Mouse (Mus musculus) liver, embryonic 14.5 days (tissue): ENCODE data around the gene Arhgef19. TPM values are rescaled to one million over a fixed set of nuclear protein-coding genes. Genes with fewer than 3 reads are reported as not detected.

Experiments used
- ATAC-seq: fragments of 200-750 bp; cut with Nextera tagmentation; 2 replicates; pipeline ENCODE4 v1.8.0; 2017; ENCODE audit warnings: moderate number of reproducible peaks, mild to moderate bottlenecking, moderate library complexity; ENCODE audit not compliant: insufficient read depth
- DNase-seq, 3 experiments: peaks; one replicate each; pipeline ENCODE4 v3.0.0-alpha.2; 2012 to 2013; ENCODE audit warnings: low read depth in 3 of 3, low spot score in 3 of 3
- H3K27ac ChIP-seq: fragments of 300-500 bp; sonication (generic); 2 replicates; pipeline ENCODE4 v1.5.1; 2014; ENCODE audit warnings: moderate library complexity, mild to moderate bottlenecking, control low read depth, inconsistent platforms
- H3K27me3 ChIP-seq: fragments of 300-500 bp; sonication (generic); 2 replicates; pipeline ENCODE4 v1.6.1; 2014; ENCODE audit warnings: mild to moderate bottlenecking, low read length, moderate library complexity; ENCODE audit not compliant: control insufficient read depth, insufficient read depth
- H3K36me3 ChIP-seq: fragments of 300-500 bp; sonication (generic); replicated peaks from 2 replicates; pipeline ENCODE4 v1.6.1; 2014; ENCODE audit warnings: low read depth; ENCODE audit not compliant: control insufficient read depth, insufficient read depth
- H3K4me1 ChIP-seq, 2 experiments: fragments of 200-500 bp in 1 of 2; fragments of 300-500 bp in 1 of 2; sonication (generic) in 1 of 2; replicated peaks; 2 replicates each; pipeline ENCODE4 v1.6.1; 2012 to 2014; ENCODE audit warnings: antibody characterized with exemption in 1 of 2, inconsistent platforms in 1 of 2, low read length in 1 of 2; ENCODE audit not compliant: control insufficient read depth in 2 of 2, insufficient read depth in 2 of 2
- H3K4me2 ChIP-seq: fragments of 300-500 bp; sonication (generic); 2 replicates; pipeline ENCODE4 v1.6.1; 2014; ENCODE audit warnings: low read depth, mild to moderate bottlenecking, control low read depth, moderate library complexity
- H3K4me3 ChIP-seq, 2 experiments: fragments of 200-500 bp in 1 of 2; fragments of 300-500 bp in 1 of 2; sonication (generic) in 1 of 2; 2 replicates each; pipeline ENCODE4 v1.5.1; 2012 to 2014; ENCODE audit warnings: low read depth in 2 of 2, low read length in 2 of 2, mild to moderate bottlenecking in 2 of 2, control low read depth in 1 of 2, inconsistent platforms in 1 of 2, moderate library complexity in 1 of 2; ENCODE audit not compliant: insufficient read depth in 1 of 2
- H3K9ac ChIP-seq: fragments of 300-500 bp; sonication (generic); replicated peaks from 2 replicates; pipeline ENCODE4 v1.6.1; 2014; ENCODE audit warnings: mild to moderate bottlenecking, control low read depth, moderate library complexity
- H3K9me3 ChIP-seq: fragments of 300-500 bp; sonication (generic); 2 replicates; pipeline ENCODE4 v1.6.1; 2016; ENCODE audit warnings: low read length, mixed read lengths; ENCODE audit not compliant: control insufficient read depth
- CTCF ChIP-seq: IDR thresholded peaks from 2 replicates; pipeline ENCODE4 v1.5.1; 2016; ENCODE audit warnings: antibody characterized with exemption, low read depth, control low read depth
- EP300 ChIP-seq: IDR thresholded peaks from 2 replicates; pipeline ENCODE4 v1.6.1; 2016; ENCODE audit warnings: antibody characterized with exemption, low read depth
- WGBS: fragments of 180-500 bp; shearing (Covaris S2); extraction: QIAGEN DNeasy Blood & Tissue Kit; methylation state at CpG from one replicate; pipeline ENCODE4 v1.1.7; 2014; ENCODE audit not compliant: insufficient replicate concordance; 5-methylcytosine and 5-hydroxymethylcytosine counted together
- polyA plus RNA-seq, 2 experiments: library from polyadenylated mRNA; depleted of rRNA in 1 of 2; stranded (reverse) in 1 of 2; unstranded in 1 of 2; fragments of >200 nt; fragmentation: Nextera tagmentation in 1 of 2; extraction: Ambion mirVana in 1 of 2; gene quantifications; 2 replicates each; pipeline versions ENCODE4 v1.2.1 to v1.2.3; 2012 to 2014

The Arhgef19 gene
- polyA plus RNA-seq, 2 experiments, result 0.72 to 0.88 TPM

DNA sequence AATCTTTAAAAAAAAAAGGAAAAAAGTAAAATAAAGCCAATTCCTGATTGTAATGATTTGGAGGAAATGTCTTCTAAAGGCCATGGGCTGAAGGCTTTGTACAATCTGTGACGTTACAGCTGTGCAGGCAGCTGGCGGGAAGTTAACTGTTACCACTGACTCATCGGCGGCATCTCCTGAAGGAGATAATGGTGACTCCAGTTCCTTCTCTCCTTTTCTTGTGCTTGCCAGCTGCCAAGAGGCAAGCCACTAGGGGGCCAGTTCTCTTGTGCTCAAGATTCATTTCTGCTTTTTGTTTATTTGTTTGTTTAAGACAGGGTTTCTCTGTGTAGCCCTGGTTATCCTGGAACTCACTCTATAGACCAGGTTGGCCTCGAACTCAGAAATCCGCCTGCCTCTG, 29.8 kb downstream of the Arhgef19 start:
- no peak for TF ChIP-seq CTCF
- TF ChIP-seq EP300, result no peak
- Histone ChIP-seq H3K4me1 (no peaks in the 10 kb centered on the region), H3K4me2 (no peak overlapping the region), H3K9ac (no peak overlapping the region), H3K27ac (no peak overlapping the region), H3K36me3 (no peaks in the 10 kb centered on the region), H3K9me3 (no peaks in the 10 kb centered on the region), H3K27me3 (no peaks in the 10 kb centered on the region; the same call in 1 of the 2 replicates), H3K4me3 (no peak overlapping the region)
- WGBS, result 40% methylated on average over 6 of the region's 6 CpGs
- no peak for DNase-seq
- no peak for ATAC-seq

DNA sequence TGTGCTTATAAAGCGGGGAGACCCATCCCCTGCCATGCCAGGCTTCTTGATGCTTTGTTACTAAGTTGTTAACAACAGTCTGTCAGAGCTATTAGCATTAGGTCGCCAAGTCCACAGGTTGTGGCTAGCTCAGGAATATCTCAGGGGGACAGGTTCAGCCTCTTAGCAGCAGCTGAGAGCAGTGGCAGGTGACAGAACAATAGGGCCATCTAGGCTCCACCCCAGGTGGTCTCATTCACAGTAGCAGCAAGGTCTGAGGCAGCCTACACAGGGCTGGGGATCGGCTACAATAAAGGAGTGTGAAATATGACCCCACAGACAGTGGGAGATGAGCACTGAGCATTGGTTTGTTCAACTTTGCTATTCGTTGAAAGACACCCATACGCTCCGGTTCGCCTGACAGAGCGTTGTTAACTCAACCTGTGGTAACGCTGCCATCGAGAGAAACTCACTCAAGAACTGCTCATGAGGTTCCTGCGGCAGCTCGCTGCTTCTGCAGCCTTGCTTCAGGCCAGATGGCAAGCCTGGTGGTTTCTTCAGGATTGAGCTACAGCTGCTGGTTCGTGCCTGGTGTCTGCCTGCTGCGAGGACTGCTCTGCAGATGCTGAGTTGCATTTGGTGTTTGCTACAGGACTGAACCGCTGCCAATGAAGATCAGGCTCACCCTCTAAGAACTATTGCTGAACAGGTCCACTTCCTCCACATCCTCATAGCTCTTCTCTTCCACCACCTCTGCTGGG, 31.1 kb downstream of the Arhgef19 start:
- Histone ChIP-seq H3K27me3 (no peaks in the 10 kb centered on the region; the same call in 1 of the 2 replicates), H3K4me2 (no peak overlapping the region), H3K4me3 (no peak overlapping the region), H3K9me3 (no peaks in the 10 kb centered on the region), H3K27ac (no peak overlapping the region), H3K9ac (no peak overlapping the region), H3K4me1 (no peaks in the 10 kb centered on the region), H3K36me3 (no peaks in the 10 kb centered on the region)
- ATAC-seq (no peak), DNase-seq (no peak)
- TF ChIP-seq EP300, result no peak
- no peak for TF ChIP-seq CTCF
- WGBS, result 65% methylated on average over 15 of the region's 15 CpGs

DNA sequence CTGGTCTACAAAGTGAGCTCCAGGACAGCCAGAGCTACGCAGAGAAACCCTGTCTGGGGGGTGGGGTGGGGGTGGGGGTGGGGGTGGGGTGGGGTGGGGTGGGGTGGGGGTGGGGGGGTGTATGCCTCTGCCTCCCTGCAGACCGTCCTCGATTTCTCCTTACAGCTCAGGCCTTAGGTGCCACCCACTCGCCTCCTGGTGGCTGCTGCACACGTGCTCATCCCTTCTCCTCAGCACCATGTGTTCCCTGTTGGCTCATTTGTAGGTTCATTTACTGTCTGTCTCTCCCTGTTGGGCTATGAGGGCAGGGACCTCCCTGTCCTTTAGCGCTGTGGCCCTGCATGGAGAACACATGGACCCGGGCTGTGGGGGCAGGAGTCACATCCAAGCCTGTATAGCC, 31.9 kb downstream of the Arhgef19 start:
- no peaks in the 10 kb centered on the region; the same call in 1 of the 2 replicates for H3K27me3 ChIP-seq
- no peaks in the 10 kb centered on the region for H3K4me1 ChIP-seq
- no peaks in the 10 kb centered on the region for H3K36me3 ChIP-seq
- no peaks in the 10 kb centered on the region for H3K9me3 ChIP-seq
- H3K9ac ChIP-seq, result no peak overlapping the region
- no peak overlapping the region for H3K4me3 ChIP-seq
- H3K4me2 ChIP-seq, result no peak overlapping the region
- H3K27ac ChIP-seq, result no peak overlapping the region
- no peak for DNase-seq
- no peak for TF ChIP-seq EP300
- peak; percentile 46 for TF ChIP-seq CTCF
- WGBS, result 61% methylated on average over 7 of the region's 7 CpGs
- ATAC-seq, result 0 out of 2 replicates have a peak, but pooled peaks have one; percentile 19

DNA sequence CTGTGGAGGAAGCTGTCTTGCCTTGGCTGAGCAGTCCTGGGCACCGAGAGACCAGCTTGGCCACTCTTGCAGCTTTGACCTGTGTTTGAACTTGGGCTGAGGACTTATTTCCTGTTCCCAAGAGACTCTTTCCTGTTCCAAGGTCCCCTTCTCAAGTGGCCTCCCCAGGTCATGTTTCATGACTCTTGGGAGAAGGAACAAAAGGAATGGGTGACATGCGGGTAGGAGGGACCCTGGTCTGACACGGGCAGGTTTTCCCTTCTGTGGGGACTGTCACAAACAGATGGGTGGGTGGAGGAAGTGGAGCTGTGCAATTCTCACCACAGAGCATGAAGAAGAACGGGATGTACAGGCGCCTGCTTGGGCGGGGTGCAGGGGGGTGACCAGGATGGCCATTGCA, 32.4 kb downstream of the Arhgef19 start:
- whole genome bisulfite sequencing, result 22% methylated on average over 6 of the region's 6 CpGs
- Histone ChIP-seq H3K9me3 (no peaks in the 10 kb centered on the region), H3K4me3 (no peak overlapping the region), H3K27me3 (no peaks in the 10 kb centered on the region; the same call in 1 of the 2 replicates), H3K36me3 (no peaks in the 10 kb centered on the region), H3K4me2 (no peak overlapping the region), H3K9ac (no peak overlapping the region), H3K27ac (no peak overlapping the region), H3K4me1 (no peaks in the 10 kb centered on the region)
- ATAC-seq (peak; percentile 24; the same call in 1 of the 2 replicates), DNase-seq (no peak)
- TF ChIP-seq CTCF, result no peak
- no peak for TF ChIP-seq EP300

DNA sequence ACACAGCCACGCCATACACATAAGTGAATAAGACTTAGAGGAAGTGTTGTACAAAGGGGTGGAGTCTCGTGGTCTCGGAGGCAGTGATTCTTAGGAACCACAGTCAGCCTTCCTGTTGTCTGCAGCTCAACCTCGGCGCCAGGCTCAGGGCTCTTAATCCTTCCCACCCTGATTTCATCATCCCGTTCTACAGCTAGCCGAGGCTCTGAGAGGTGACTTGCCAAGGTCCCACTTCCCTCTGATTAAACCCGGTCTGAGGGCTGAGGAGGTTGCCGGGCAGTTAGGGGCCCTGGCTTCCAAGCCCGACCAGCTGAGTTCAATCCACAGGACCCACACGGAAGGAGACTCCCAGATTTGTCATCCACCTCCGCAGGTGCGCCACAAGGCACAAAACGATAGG, 33.6 kb downstream of the Arhgef19 start:
- no peaks in the 10 kb centered on the region; the same call in 1 of the 2 replicates for H3K27me3 ChIP-seq
- no peak overlapping the region for H3K27ac ChIP-seq
- DNase-seq, result no peak
- no peaks in the 10 kb centered on the region for H3K9me3 ChIP-seq
- H3K9ac ChIP-seq, result no peak overlapping the region
- no peaks in the 10 kb centered on the region for H3K36me3 ChIP-seq
- ATAC-seq, result peak; percentile 13; the same call in 1 of the 2 replicates
- peaks cover 0 to 7% of the 10 kb centered on the region in 2 experiments; a peak in 1 of 4 replicates for H3K4me1 ChIP-seq
- TF ChIP-seq EP300, result no peak
- no peak for TF ChIP-seq CTCF
- WGBS, result 5% methylated on average over 14 of the region's 14 CpGs
- no peak overlapping the region for H3K4me2 ChIP-seq
- no peak overlapping the region for H3K4me3 ChIP-seq
